ENCODE assay signal across 23 mouse cellular contexts in genomic region chr5:12297331-12297730, GRCm38 (mm10).
"Had no signal": no experiment of that assay in that cellular context is flagged by ENCODE, and none has a peak within 500 bp of the region (broad histone marks: within the 10 kb centered on the region; RNA-seq: fewer than 3 reads in every experiment).

No protein-coding gene starts in this region.

- H3K27ac ChIP-seq: kidney, embryonic 15.5 days; limb, embryonic 10.5 days; limb, embryonic 13.5 days; liver, embryonic 12.5 days; liver, embryonic 15.5 days; lung, embryonic 15.5 days; neural tube, embryonic 12.5 days; stomach, postnatal 0 days had no signal

- H3K4me2 ChIP-seq: kidney, embryonic 15.5 days; limb, embryonic 13.5 days; liver, embryonic 12.5 days; liver, embryonic 15.5 days; lung, embryonic 15.5 days; midbrain, embryonic 11.5 days; neural tube, embryonic 12.5 days had no signal

- H3K9ac ChIP-seq: kidney, embryonic 15.5 days; limb, embryonic 13.5 days; liver, embryonic 12.5 days; liver, embryonic 15.5 days; lung, embryonic 15.5 days; neural tube, embryonic 12.5 days had no signal

- H3K9me3 ChIP-seq: kidney, embryonic 15.5 days; limb, embryonic 10.5 days; limb, embryonic 13.5 days; liver, embryonic 12.5 days; liver, embryonic 15.5 days; lung, embryonic 15.5 days; megakaryocyte, embryonic 14.5 days; neural tube, embryonic 12.5 days had no signal

- DNase-seq: kidney, adult 11 months; kidney, adult 8-10 months; kidney, postnatal 4 days; liver; lung, adult 18-20 months; lung, postnatal 10 days; lung, postnatal 36 days; midbrain, embryonic 14.5 days; right cerebral cortex, adult 18-20 months; right cerebral cortex, postnatal 14 days; right cerebral cortex, postnatal 4 days; thymus, adult 2 months; thymus, postnatal 25 days had no signal

- H3K36me3 ChIP-seq: kidney, embryonic 15.5 days; limb, embryonic 10.5 days; limb, embryonic 13.5 days; liver, embryonic 12.5 days; liver, embryonic 15.5 days; lung, embryonic 15.5 days; neural tube, embryonic 12.5 days had no signal

- ATAC-seq: liver, embryonic 12.5 days had no signal

- H3K27me3 ChIP-seq: kidney, embryonic 15.5 days; limb, embryonic 13.5 days; liver, embryonic 12.5 days; liver, embryonic 15.5 days; lung, embryonic 15.5 days; megakaryocyte, embryonic 14.5 days; neural tube, embryonic 12.5 days had no signal

- H3K4me1 ChIP-seq: limb, embryonic 10.5 days; limb, embryonic 13.5 days; liver, embryonic 12.5 days; liver, embryonic 15.5 days; lung, embryonic 15.5 days; megakaryocyte, embryonic 14.5 days; neural tube, embryonic 12.5 days had no signal

- H3K4me3 ChIP-seq: kidney, embryonic 15.5 days; limb, embryonic 10.5 days; limb, embryonic 13.5 days; liver, embryonic 12.5 days; liver, embryonic 15.5 days; lung, embryonic 15.5 days; megakaryocyte, embryonic 14.5 days; neural tube, embryonic 12.5 days had no signal
